In genomic region chr1:131711518-131711917, GRCm38 (mm10) we compare ENCODE assay signal across 21 mouse cellular contexts. TPM values are rescaled to one million over a fixed set of nuclear protein-coding genes. Genes with fewer than 3 reads are reported as not detected.
DNase-seq lines count a peak whose midpoint lies in the region; ATAC-seq and TF ChIP-seq lines count a peak whose summit lies in the region.
"Had no signal": no experiment of that assay in that cellular context is flagged by ENCODE, and none has a peak within 500 bp of the region (broad histone marks: within the 10 kb centered on the region; RNA-seq: fewer than 3 reads in every experiment).

No protein-coding gene starts in this region.

- DNase-seq in embryonic facial prominence, embryonic 14.5 days (ENCODE audit: low spot score): peak; percentile 31
- no peak for DNase-seq in embryonic facial prominence, embryonic 10.5 days (ENCODE audit: low spot score)
- peak; percentile 34 for DNase-seq in hindbrain, postnatal 0 days (ENCODE audit: low spot score)
- DNase-seq in hindbrain, embryonic 14.5 days (ENCODE audit: low spot score): no peak
- DNase-seq in limb, embryonic 10.5 days (ENCODE audit: low spot score): no peak
- DNase-seq in limb, embryonic 14.5 days (ENCODE audit: low spot score): no peak
- DNase-seq in adrenal gland, adult (ENCODE audit: inconsistent age in 2 of 2, low spot score in 1 of 2): no peak
- DNase-seq: adrenal gland, adult 8-10 months; adrenal gland, postnatal 14 days; adrenal gland, postnatal 36 days; cerebellum, adult 11-12 months; cerebellum, adult 2 months; cerebellum, adult 9-11 months; cerebellum, postnatal 25 days had no signal

- H3K9ac ChIP-seq in embryonic facial prominence, embryonic 14.5 days (ENCODE audit: low read depth, low read length): no peak overlapping the region
- no peak overlapping the region for H3K9ac ChIP-seq in hindbrain, postnatal 0 days (replicated peaks; ENCODE audit: low read length)
- H3K9ac ChIP-seq in hindbrain, embryonic 14.5 days: no peak overlapping the region
- H3K9ac ChIP-seq in limb, embryonic 13.5 days: no peak overlapping the region
- H3K9ac ChIP-seq in limb, embryonic 14.5 days (ENCODE audit: low read depth, low read length, severe bottlenecking): no peak overlapping the region
- H3K9ac ChIP-seq: embryonic facial prominence, embryonic 13.5 days; forebrain, embryonic 13.5 days had no signal

- no peak for TF ChIP-seq CTCF in hindbrain, postnatal 0 days (IDR thresholded peaks at IDR 0.05; ENCODE audit: low read depth)

- no peaks in the 10 kb centered on the region for H3K4me1 ChIP-seq in embryonic facial prominence, embryonic 14.5 days (ENCODE audit: control insufficient read depth, insufficient read depth, low read length)
- 0 out of 2 replicates have a peak, but pooled peaks cover 13% of the 10 kb centered on the region for H3K4me1 ChIP-seq in embryonic facial prominence, embryonic 10.5 days
- H3K4me1 ChIP-seq in hindbrain, postnatal 0 days (ENCODE audit: insufficient read depth, low read length): no peaks in the 10 kb centered on the region
- no peaks in the 10 kb centered on the region for H3K4me1 ChIP-seq in hindbrain, embryonic 14.5 days (replicated peaks; ENCODE audit: control insufficient read depth, insufficient read depth, low read length)
- no peaks in the 10 kb centered on the region for H3K4me1 ChIP-seq in limb, embryonic 13.5 days
- no peaks in the 10 kb centered on the region for H3K4me1 ChIP-seq in limb, embryonic 10.5 days
- H3K4me1 ChIP-seq in limb, embryonic 14.5 days (ENCODE audit: control insufficient read depth, insufficient read depth, low read length): no peaks in the 10 kb centered on the region
- H3K4me1 ChIP-seq: forebrain, embryonic 13.5 days had no signal

- H3K4me2 ChIP-seq in embryonic facial prominence, embryonic 14.5 days (ENCODE audit: low read depth, low read length): no peak overlapping the region
- H3K4me2 ChIP-seq in hindbrain, postnatal 0 days (ENCODE audit: low read depth, low read length): no peak overlapping the region
- H3K4me2 ChIP-seq in hindbrain, embryonic 14.5 days (replicated peaks): no peak overlapping the region
- H3K4me2 ChIP-seq in limb, embryonic 13.5 days (replicated peaks): no peak overlapping the region
- H3K4me2 ChIP-seq in limb, embryonic 14.5 days (replicated peaks; ENCODE audit: low read depth, low read length, severe bottlenecking): no peak overlapping the region
- H3K4me2 ChIP-seq: embryonic facial prominence, embryonic 13.5 days; forebrain, embryonic 13.5 days had no signal

- H3K36me3 ChIP-seq in embryonic facial prominence, embryonic 14.5 days (ENCODE audit: control insufficient read depth, insufficient read depth, low read length): no peaks in the 10 kb centered on the region
- H3K36me3 ChIP-seq in embryonic facial prominence, embryonic 10.5 days (replicated peaks): no peaks in the 10 kb centered on the region
- H3K36me3 ChIP-seq in hindbrain, postnatal 0 days (ENCODE audit: insufficient read depth, low read length): no peaks in the 10 kb centered on the region
- H3K36me3 ChIP-seq in hindbrain, embryonic 14.5 days (replicated peaks; ENCODE audit: control insufficient read depth, insufficient read depth): no peaks in the 10 kb centered on the region
- H3K36me3 ChIP-seq in limb, embryonic 13.5 days: no peaks in the 10 kb centered on the region
- H3K36me3 ChIP-seq in limb, embryonic 10.5 days: no peaks in the 10 kb centered on the region
- H3K36me3 ChIP-seq in limb, embryonic 14.5 days (ENCODE audit: control insufficient read depth, insufficient read depth, low read length): no peaks in the 10 kb centered on the region
- H3K36me3 ChIP-seq: embryonic facial prominence, embryonic 13.5 days had no signal

- H3K27me3 ChIP-seq in embryonic facial prominence, embryonic 14.5 days (replicated peaks; ENCODE audit: control insufficient read depth, insufficient read depth, low read length): no peaks in the 10 kb centered on the region
- H3K27me3 ChIP-seq in embryonic facial prominence, embryonic 10.5 days (replicated peaks; ENCODE audit: low read depth, poor library complexity, severe bottlenecking): no peaks in the 10 kb centered on the region
- no peaks in the 10 kb centered on the region for H3K27me3 ChIP-seq in hindbrain, postnatal 0 days (ENCODE audit: insufficient read depth, low read length)
- H3K27me3 ChIP-seq in hindbrain, embryonic 14.5 days (ENCODE audit: control insufficient read depth, insufficient read depth, low read length): no peaks in the 10 kb centered on the region
- H3K27me3 ChIP-seq in limb, embryonic 13.5 days: no peaks in the 10 kb centered on the region
- H3K27me3 ChIP-seq in limb, embryonic 10.5 days (ENCODE audit: low read depth, poor library complexity, severe bottlenecking): no peaks in the 10 kb centered on the region
- no peaks in the 10 kb centered on the region for H3K27me3 ChIP-seq in limb, embryonic 14.5 days (ENCODE audit: control insufficient read depth, insufficient read depth, low read length)
- H3K27me3 ChIP-seq: embryonic facial prominence, embryonic 13.5 days; forebrain, embryonic 13.5 days had no signal

- no peak overlapping the region for H3K4me3 ChIP-seq in embryonic facial prominence, embryonic 14.5 days (ENCODE audit: low read depth, low read length)
- H3K4me3 ChIP-seq in embryonic facial prominence, embryonic 10.5 days: no peak overlapping the region
- no peak overlapping the region for H3K4me3 ChIP-seq in hindbrain, postnatal 0 days (ENCODE audit: low read length)
- H3K4me3 ChIP-seq in hindbrain, embryonic 14.5 days (replicated peaks; ENCODE audit: low read length): no peak overlapping the region
- H3K4me3 ChIP-seq in limb, embryonic 13.5 days: no peak overlapping the region
- H3K4me3 ChIP-seq in limb, embryonic 10.5 days: no peak overlapping the region
- H3K4me3 ChIP-seq in limb, embryonic 14.5 days (replicated peaks; ENCODE audit: low read length): no peak overlapping the region
- H3K4me3 ChIP-seq: embryonic facial prominence, embryonic 13.5 days; forebrain, embryonic 13.5 days had no signal

- no peak overlapping the region for H3K27ac ChIP-seq in embryonic facial prominence, embryonic 14.5 days (replicated peaks; ENCODE audit: low read depth, low read length)
- H3K27ac ChIP-seq in embryonic facial prominence, embryonic 10.5 days (replicated peaks): no peak overlapping the region
- H3K27ac ChIP-seq in hindbrain, postnatal 0 days: no peak overlapping the region
- no peak overlapping the region for H3K27ac ChIP-seq in hindbrain, embryonic 14.5 days
- no peak overlapping the region for H3K27ac ChIP-seq in limb, embryonic 13.5 days
- no peak overlapping the region for H3K27ac ChIP-seq in limb, embryonic 10.5 days
- H3K27ac ChIP-seq in limb, embryonic 14.5 days (replicated peaks; ENCODE audit: low read depth, low read length): no peak overlapping the region
- H3K27ac ChIP-seq: embryonic facial prominence, embryonic 13.5 days; forebrain, embryonic 13.5 days had no signal

- no peak for TF ChIP-seq POLR2A in limb, embryonic 14.5 days (IDR thresholded peaks at IDR 0.05; ENCODE audit: borderline replicate concordance, extremely low read depth, insufficient read depth, insufficient read length)

- no peaks in the 10 kb centered on the region for H3K9me3 ChIP-seq in embryonic facial prominence, embryonic 14.5 days (ENCODE audit: control insufficient read depth, low read length)
- H3K9me3 ChIP-seq in embryonic facial prominence, embryonic 10.5 days: no peaks in the 10 kb centered on the region
- no peaks in the 10 kb centered on the region for H3K9me3 ChIP-seq in hindbrain, postnatal 0 days (ENCODE audit: low read length)
- H3K9me3 ChIP-seq in hindbrain, embryonic 14.5 days (ENCODE audit: control insufficient read depth, low read length): no peaks in the 10 kb centered on the region
- H3K9me3 ChIP-seq in limb, embryonic 13.5 days: no peaks in the 10 kb centered on the region
- no peaks in the 10 kb centered on the region for H3K9me3 ChIP-seq in limb, embryonic 10.5 days (replicated peaks)
- H3K9me3 ChIP-seq in limb, embryonic 14.5 days (ENCODE audit: control insufficient read depth, low read length): no peaks in the 10 kb centered on the region
- H3K9me3 ChIP-seq: embryonic facial prominence, embryonic 13.5 days; forebrain, embryonic 13.5 days had no signal

- ATAC-seq in embryonic facial prominence, embryonic 14.5 days (ENCODE audit: low read depth): 0 out of 2 replicates have a peak, but pooled peaks have one; percentile 56
- ATAC-seq in hindbrain, postnatal 0 days: 0 out of 2 replicates have a peak, but pooled peaks have one; percentile 37
- no peak for ATAC-seq in hindbrain, embryonic 14.5 days (ENCODE audit: low FRiP score)
- 0 out of 2 replicates have a peak, but pooled peaks have one; percentile 30 for ATAC-seq in limb, embryonic 13.5 days (ENCODE audit: low FRiP score, low read depth)
- peak; percentile 17; the same call in 1 of the 2 replicates for ATAC-seq in limb, embryonic 14.5 days (ENCODE audit: low FRiP score, low read depth)

- WGBS in embryonic facial prominence, embryonic 14.5 days: 78% methylated on average over 10 of the region's 10 CpGs
- whole genome bisulfite sequencing in embryonic facial prominence, embryonic 10.5 days: 80% methylated on average over 10 of the region's 10 CpGs
- 56% methylated on average over 10 of the region's 10 CpGs for WGBS in hindbrain, postnatal 0 days
- 85% methylated on average over 10 of the region's 10 CpGs for WGBS in hindbrain, embryonic 14.5 days
- 84% methylated on average over 10 of the region's 10 CpGs for WGBS in limb, embryonic 13.5 days
- WGBS in limb, embryonic 10.5 days: 82% methylated on average over 10 of the region's 10 CpGs
- 76% methylated on average over 10 of the region's 10 CpGs for WGBS in limb, embryonic 14.5 days

RNA-seq across cellular contexts. Expression of gene Rab7b, which starts 23.0 kb away (rescaled TPM):
- 10.6 and 11.5 TPM in 2 replicates for polyA plus RNA-seq in embryonic facial prominence, embryonic 14.5 days (2014; fragmentation: Nextera tagmentation; extraction: Ambion mirVana)
- 0.64 and 0.91 TPM in 2 replicates for polyA plus RNA-seq in embryonic facial prominence, embryonic 10.5 days (2016; fragmentation: Nextera tagmentation; extraction: Ambion mirVana)
- 0.10 and 2.8 TPM in 2 replicates for total RNA-seq in hindbrain, postnatal 0 days (2014; rRNA removed)
- 1.2 and 1.6 TPM in 2 replicates for polyA plus RNA-seq in hindbrain, postnatal 0 days (2015; fragmentation: Nextera tagmentation; extraction: Ambion mirVana)
- 1.1 and 1.6 TPM in 2 replicates for polyA plus RNA-seq in hindbrain, embryonic 14.5 days (2014; fragmentation: Nextera tagmentation; extraction: Ambion mirVana)
- polyA plus RNA-seq in limb, embryonic 13.5 days (2015; fragmentation: Nextera tagmentation; extraction: Ambion mirVana): 1.9 TPM in 2 replicates
- 0.63 and 0.65 TPM in 2 replicates for polyA plus RNA-seq in limb, embryonic 10.5 days (2016; fragmentation: Nextera tagmentation; extraction: Ambion mirVana)
- polyA plus RNA-seq in limb, embryonic 14.5 days (2012; rRNA removed): 2.4 and 3.8 TPM in 2 replicates
- polyA plus RNA-seq in limb, embryonic 14.5 days (2014; fragmentation: Nextera tagmentation; extraction: Ambion mirVana): 5.9 and 8.4 TPM in 2 replicates

RNA-seq across cellular contexts. Expression of gene Slc26a9, which starts 32.3 kb away (rescaled TPM):
- 0.10 TPM in 1 of 2 replicates, not detected in the other for polyA plus RNA-seq in embryonic facial prominence, embryonic 14.5 days (2014; fragmentation: Nextera tagmentation; extraction: Ambion mirVana)
- 0.73 TPM in 1 of 2 replicates, not detected in the other for polyA plus RNA-seq in embryonic facial prominence, embryonic 10.5 days (2016; fragmentation: Nextera tagmentation; extraction: Ambion mirVana)
- total RNA-seq in hindbrain, postnatal 0 days (2014; rRNA removed): 0.07 and 0.37 TPM in 2 replicates
- polyA plus RNA-seq in hindbrain, postnatal 0 days (2015; fragmentation: Nextera tagmentation; extraction: Ambion mirVana): 0.09 and 0.10 TPM in 2 replicates
- polyA plus RNA-seq in hindbrain, embryonic 14.5 days (2014; fragmentation: Nextera tagmentation; extraction: Ambion mirVana): 0.05 and 0.07 TPM in 2 replicates
- not detected in 2 replicates for polyA plus RNA-seq in limb, embryonic 13.5 days (2015; fragmentation: Nextera tagmentation; extraction: Ambion mirVana)
- polyA plus RNA-seq in limb, embryonic 10.5 days (2016; fragmentation: Nextera tagmentation; extraction: Ambion mirVana): 0.08 TPM in 1 of 2 replicates, not detected in the other
- 0.03 and 0.09 TPM in 2 replicates for polyA plus RNA-seq in limb, embryonic 14.5 days (2012; rRNA removed)
- polyA plus RNA-seq in limb, embryonic 14.5 days (2014; fragmentation: Nextera tagmentation; extraction: Ambion mirVana): not detected in 2 replicates
- total RNA-seq: adrenal gland, adult 18-20 months; adrenal gland, postnatal 36 days; MEL had no signal
- polyA plus RNA-seq: C2C12; embryonic facial prominence, embryonic 13.5 days; forebrain, embryonic 11.5 days had no signal

Comparison
In these comparisons a context has a peak if more than half of its experiments do, and no peak if none do; other contexts are left out.
1. DNase-seq: peak in embryonic facial prominence, embryonic 14.5 days (single experiment) and hindbrain, postnatal 0 days (single experiment); none in embryonic facial prominence, embryonic 10.5 days (single experiment), hindbrain, embryonic 14.5 days (single experiment), limb, embryonic 10.5 days (single experiment), limb, embryonic 14.5 days (single experiment) and adrenal gland, adult (0 of 2).